Mouse (Mus musculus) yolk sac, embryonic 10.5 days (tissue): Measurements from ENCODE around the gene Sec14l3.
"Not testable (repeated sequence)": the region's sequence is repeated elsewhere in the genome, so short reads cannot be mapped to it uniquely, and the experiment has no call there.

Experiments
- DNase-seq: peaks from one replicate; pipeline ENCODE4 v3.0.0-alpha.2; 2017; ENCODE audit warnings: low spot score

Gene Sec14l3

GRCm38 (mm10) chr11:4103522-4103921 is 38.9 kb downstream of the Sec14l3 start:
- DNase-seq: no peak

GRCm38 (mm10) chr11:4104989-4105388 is 40.3 kb downstream of the Sec14l3 start:
- no peak for DNase-seq

- no peak for DNase-seq
Observed at GRCm38 (mm10) chr11:4105444-4105843, 40.8 kb downstream of the Sec14l3 start.

GRCm38 (mm10) chr11:4107901-4108300 is 43.3 kb downstream of the Sec14l3 start:
- not testable (repeated sequence) for DNase-seq

GRCm38 (mm10) chr11:4108691-4109090 is 44.0 kb downstream of the Sec14l3 start:
- DNase-seq: no peak

- DNase-seq: no peak
Observed at GRCm38 (mm10) chr11:4112033-4112432, 47.4 kb downstream of the Sec14l3 start.

GRCm38 (mm10) chr11:4112861-4113260 is 48.2 kb downstream of the Sec14l3 start:
- DNase-seq: no peak

GRCm38 (mm10) chr11:4113496-4113895 is 48.9 kb downstream of the Sec14l3 start:
- DNase-seq: no peak

- no peak for DNase-seq
Observed at GRCm38 (mm10) chr11:4113970-4114369, 49.3 kb downstream of the Sec14l3 start.

- not testable (repeated sequence) for DNase-seq
Observed at GRCm38 (mm10) chr11:4114541-4114940, 49.9 kb downstream of the Sec14l3 start.

GRCm38 (mm10) chr11:4115407-4115806 is 50.8 kb downstream of the Sec14l3 start:
- no peak for DNase-seq

GRCm38 (mm10) chr11:4116458-4117141 is 52.0 kb downstream of the Sec14l3 start:
- DNase-seq: no peak

- peak; percentile 69 for DNase-seq
Observed at GRCm38 (mm10) chr11:4117372-4118071, 52.9 kb downstream of the Sec14l3 start.

GRCm38 (mm10) chr11:4118081-4118921 is 53.7 kb downstream of the Sec14l3 start:
- DNase-seq: peak; percentile 82

GRCm38 (mm10) chr11:4119635-4120034 is 55.0 kb downstream of the Sec14l3 start:
- no peak for DNase-seq

- DNase-seq: no peak
Observed at GRCm38 (mm10) chr11:4121691-4122090, 57.0 kb downstream of the Sec14l3 start.

- no peak for DNase-seq
Observed at GRCm38 (mm10) chr11:4122226-4122625, 57.6 kb downstream of the Sec14l3 start.

GRCm38 (mm10) chr11:4122742-4123579 is 58.3 kb downstream of the Sec14l3 start, which contains the start of gene Sec14l2:
Gene Sec14l2 (minus strand): TSS chr11:4123415.
- DNase-seq: no peak

GRCm38 (mm10) chr11:4123922-4124321 is 59.3 kb downstream of the Sec14l3 start:
- no peak for DNase-seq

- no peak for DNase-seq
Observed at GRCm38 (mm10) chr11:4127059-4127458, 62.4 kb downstream of the Sec14l3 start.
